Mouse (Mus musculus) ovary, postnatal 10 days (tissue): ENCODE measurements around the gene Ak8.

Experiments used
- DNase-seq: peaks from one replicate; pipeline ENCODE4 v3.0.0; 2022; ENCODE audit warnings: low spot score

The Ak8 gene

DNA sequence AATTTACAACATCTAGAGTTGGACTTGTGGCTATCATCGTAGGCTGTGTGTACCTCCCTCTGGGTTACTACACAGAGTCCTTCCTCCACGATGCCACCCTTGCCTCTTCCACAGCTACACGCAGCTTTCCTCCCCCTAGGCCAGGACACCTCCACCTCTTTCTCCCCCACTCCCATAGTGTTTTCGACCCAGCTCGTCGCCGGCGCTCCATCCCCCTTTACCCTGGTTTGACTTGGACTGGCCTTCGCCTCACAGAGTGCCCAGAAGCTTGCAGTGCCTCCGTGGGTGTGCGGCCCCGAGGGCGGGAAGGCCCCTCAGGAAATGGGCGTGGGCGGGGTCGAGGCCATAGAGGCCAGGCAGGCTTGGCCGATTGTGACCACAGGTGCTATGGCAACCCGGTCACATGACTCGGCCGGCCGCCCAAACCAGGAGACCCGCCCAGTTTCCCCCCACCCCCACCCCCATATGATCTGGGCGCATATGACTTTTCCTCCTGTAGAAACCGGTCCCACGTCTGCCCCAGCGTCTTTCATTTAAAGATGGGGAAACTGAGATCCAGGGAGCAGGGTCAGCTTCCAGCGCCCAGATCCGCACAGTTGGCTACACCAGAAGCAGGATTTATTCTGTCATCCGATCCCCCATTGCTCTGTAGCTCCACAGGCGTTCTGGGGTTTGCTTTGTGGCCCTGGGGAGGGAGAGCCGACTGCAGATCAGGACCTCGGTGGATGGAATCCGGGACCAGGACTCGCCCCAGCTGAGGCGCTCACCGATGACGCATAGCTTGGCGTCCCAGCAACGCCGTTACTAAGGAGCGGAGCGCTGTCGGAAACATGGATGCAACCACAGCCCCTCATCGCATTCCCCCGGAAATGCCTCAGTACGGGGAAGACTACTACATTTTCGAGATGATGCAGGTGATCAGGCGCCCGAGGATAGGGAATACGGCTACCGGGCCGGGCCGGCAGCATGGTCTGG, at the start of gene Ak8, which contains the start of gene Spaca9:
Gene Ak8, plus strand, starts transcription at position 804 of the 975 bp plus-strand sequence.
Gene Spaca9, minus strand, starts transcription at position 367 of the 975 bp plus-strand sequence.
- DNase-seq: peak; percentile 64

DNA sequence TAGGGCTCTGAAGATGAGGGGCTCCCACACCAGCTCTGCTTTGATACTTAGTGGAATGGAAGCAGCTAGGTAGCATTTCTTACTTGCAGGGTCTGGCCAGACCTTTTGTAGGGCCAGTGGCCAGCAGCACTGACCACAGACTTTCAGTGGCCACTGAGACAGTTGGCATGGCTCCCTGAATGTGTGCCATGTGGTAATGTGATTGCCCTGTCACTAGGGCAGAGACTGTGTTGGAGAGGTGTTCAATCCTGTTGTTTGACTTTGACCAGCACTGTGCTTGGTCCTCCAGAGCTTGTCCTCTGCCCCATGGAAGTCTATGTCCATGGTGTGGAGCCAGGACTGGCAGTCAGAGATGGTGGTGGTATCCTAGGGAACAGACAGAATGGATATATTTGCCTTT, 49.4 kb upstream of the Ak8 start:
- no peak for DNase-seq

DNA sequence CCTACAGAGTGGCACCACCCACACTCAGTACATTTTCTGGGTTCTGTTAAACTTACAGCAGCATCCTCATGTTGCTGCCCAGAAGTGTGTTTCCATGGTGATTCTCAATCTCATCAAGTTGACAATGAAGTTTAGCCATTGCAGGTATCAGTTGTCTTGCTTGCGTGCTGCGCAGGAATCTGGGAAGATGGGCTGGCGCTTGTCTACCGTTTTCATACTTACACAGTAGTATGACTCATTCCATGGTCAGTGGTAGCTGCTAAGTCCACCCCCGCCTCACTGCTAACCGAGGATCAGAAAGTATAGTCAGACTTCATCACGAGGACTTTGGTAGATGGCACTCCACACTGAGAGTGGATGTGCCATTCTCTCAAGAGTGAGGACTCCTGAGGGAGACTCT, 46.6 kb upstream of the Ak8 start:
- DNase-seq: no peak

DNA sequence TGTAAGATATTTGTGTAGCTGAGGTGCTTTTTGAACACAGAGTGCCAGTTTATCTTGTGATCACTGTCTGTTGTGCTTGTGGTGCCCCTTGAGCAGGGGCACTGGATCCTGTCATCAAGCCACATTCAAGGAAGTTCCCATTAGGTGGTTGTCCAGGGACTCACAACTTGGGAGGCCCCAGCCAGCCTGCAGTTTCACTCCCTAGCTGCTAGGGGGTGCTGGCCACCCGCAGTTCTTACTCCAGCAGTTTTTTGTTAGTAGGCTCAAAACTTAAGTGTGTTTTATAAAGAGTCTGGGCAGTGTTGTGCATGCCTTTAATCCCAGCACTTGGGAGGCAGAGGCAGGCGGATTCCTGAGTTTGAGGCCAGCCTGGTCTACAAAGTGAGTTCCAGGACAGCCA, 45.7 kb upstream of the Ak8 start:
- no peak for DNase-seq

DNA sequence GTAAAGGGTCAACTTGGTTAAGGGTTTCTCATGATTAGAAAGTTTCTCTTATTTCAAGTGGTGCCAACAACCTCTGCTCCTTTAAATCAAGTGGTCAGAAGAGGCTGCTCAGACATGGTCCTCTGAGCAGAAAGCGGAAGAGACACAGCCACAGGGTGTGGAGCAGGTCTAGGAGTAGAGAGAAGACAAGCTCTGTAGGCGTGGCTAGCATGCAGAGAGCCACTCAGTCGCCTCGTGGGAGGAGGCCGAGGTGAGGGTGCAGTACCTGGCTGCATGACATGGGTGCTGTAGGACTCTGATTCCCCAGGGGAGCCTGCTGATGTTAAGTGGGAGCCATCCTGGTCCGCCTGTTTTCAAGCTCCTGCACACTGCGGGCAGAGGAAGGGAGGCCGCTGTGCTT, 43.7 kb upstream of the Ak8 start:
- no peak for DNase-seq

DNA sequence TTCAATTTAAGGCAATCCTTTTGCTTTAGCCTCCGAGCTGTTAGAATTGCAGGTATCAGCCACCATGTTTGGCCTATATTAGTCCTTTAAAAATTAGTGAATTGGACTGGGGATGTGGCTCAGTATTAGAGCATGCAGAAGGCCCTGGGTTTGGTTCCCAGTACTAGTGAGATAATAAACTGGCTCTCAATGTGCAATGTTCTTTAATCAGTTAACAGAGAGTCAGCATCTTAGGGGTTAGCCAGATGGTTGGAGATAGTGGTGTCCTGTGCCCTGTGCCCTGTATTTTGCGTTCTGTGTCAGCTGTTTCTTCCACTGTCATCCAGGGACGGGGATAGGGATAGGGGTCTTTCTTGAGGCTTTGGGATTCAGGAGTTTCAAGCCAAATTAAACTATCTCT, 37.1 kb upstream of the Ak8 start:
- no peak for DNase-seq

DNA sequence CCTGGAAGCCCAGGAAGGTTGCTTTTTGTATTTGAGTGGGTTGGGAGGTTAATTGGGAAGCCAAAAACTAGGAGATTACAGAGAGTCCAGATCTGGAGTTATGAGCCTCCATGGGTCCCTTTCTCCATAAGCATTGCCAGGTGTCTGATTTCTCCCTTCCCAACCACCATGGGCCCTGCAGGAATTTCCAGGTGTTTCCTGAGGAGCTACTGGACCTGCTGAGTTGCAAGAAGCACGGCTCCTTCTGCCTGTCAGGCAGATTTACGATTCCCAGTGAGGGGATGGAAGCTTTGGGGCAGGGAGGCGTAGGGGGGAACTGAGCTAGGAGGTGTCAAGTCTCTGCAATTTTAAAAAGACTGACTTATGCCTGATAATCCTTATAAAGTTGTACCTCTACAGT, 34.1 kb upstream of the Ak8 start:
- no peak for DNase-seq

DNA sequence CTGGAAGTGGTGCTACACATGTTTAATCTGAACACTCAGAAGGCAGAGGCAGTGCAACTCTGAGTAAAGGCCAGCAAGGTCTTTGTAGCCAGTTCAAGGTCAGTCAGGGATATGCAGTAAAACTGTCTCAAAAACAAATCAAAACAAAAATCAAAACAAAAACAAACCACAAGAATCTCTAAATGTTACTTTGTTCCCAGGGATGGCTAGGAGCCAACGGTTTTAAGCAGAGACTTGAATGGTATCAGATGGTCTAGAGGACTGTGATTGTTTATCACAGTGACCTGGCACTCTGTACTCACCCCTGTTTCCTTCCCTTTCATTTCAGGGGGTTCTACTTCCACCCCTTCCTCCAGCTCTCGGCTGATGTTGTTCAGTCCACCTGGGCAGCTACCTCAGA, 28.5 kb upstream of the Ak8 start:
- DNase-seq: no peak

DNA sequence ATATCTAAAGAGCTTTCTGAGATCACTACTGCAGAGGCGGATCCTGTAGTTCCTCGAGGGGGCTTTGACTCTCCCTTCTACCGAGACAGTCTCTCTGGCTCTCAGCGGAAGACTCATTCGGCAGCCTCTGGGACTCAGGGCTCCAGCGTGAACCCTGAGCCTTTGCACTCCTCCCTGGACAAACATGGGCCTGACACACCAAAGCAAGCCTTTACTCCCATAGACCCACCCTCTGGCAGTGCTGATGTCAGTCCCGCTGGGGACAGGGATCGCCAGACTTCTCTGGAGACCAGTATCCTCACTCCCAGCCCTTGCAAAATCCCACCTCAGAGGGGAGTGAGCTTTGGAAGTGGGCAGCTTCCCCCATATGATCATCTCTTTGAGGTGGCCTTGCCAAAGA, 24.0 kb upstream of the Ak8 start:
- DNase-seq: no peak

DNA sequence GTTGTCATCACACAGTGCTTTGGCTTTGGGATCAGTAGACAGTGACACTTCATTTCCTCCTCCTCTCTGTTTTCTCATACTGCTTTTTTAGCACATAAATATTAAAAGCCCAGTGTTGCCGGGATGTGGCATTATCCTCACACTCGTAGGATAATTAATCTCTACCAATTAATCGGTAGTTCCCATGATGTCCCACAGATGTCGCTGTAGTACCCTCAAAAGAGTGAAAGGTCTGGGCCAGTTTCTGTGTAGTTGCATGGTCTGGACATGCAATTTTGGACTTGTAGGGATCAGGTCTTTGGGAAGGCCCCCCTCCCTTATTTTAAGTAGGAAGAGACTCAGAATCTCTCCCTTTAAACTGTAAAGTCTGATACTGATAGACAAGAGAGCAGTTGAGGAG, 19.3 kb upstream of the Ak8 start:
- no peak for DNase-seq

DNA sequence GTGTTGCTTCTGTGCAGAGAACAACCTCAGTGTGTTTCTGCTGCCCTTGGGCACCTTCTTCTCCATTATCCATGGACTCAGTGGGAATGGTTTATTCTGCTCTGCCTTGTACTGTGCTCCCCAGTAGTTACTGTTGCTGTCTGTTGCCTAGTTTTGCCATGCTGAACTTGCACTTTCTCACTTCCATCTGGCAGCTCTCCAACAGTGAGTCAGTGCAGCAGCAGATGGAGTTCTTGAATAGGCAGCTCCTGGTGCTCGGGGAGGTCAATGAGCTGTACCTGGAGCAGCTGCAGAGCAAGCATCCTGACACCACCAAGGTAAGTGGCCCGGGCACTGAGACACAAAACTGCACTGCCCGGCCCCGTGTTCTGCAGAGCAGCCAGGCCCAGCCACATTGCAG, 18.2 kb upstream of the Ak8 start:
- DNase-seq: no peak

DNA sequence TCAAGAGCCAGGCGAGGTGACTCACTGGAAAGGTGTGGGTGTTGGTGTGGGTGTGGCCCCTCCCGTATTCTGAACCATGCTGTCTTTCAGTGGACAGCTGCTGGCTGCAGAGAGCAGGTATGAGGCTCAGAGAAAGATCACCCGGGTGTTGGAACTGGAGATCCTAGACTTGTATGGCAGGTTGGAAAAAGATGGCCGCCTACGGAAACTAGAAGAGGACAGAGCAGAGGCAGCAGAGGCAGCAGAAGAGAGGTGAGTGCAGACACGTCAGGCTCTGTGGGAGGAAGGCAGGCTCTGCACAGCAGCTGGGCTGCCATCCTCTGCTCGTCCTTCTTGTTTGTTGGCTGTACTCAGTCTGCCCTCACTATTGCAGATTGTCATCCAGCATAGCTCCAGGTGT, 14.1 kb upstream of the Ak8 start:
- no peak for DNase-seq

DNA sequence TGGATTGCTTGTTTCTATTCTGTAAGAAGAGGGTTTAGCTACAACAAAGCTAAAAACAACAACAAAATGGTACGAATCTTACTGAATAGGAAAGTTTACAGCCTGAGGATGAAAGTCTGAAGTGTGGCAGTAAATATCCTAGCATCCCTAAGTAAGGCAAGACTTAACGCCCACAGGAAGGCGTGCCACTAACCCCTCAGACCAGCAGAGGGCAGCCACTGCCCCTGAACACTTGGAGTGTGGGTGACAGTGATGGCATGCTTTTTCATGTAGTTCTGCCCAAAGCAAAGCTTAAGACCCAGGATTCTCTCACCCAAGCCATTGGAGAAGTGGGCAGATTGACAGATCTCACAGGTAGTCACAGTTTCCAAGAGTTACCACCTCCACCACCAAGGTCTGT, 11.5 kb upstream of the Ak8 start:
- DNase-seq: no peak

DNA sequence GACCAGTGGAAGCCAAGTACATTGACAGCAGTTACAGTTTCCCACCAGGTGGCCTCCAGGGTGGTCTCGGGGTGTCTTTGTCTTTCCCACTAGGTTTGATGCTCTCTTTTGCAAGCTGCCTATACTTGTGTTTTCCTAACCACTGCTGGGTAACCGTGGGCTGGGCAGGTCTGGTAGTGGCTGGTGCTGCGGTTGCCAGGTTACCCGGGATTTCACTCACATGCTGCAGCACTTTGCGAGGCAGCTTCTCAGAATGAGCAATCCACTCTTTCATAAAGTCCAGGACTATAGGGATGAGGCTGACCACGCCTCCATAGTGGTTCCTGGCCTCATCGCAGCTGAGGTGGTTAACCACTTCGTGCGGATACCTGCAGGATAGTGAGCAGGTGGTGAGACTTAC, 7.3 kb upstream of the Ak8 start:
- no peak for DNase-seq

DNA sequence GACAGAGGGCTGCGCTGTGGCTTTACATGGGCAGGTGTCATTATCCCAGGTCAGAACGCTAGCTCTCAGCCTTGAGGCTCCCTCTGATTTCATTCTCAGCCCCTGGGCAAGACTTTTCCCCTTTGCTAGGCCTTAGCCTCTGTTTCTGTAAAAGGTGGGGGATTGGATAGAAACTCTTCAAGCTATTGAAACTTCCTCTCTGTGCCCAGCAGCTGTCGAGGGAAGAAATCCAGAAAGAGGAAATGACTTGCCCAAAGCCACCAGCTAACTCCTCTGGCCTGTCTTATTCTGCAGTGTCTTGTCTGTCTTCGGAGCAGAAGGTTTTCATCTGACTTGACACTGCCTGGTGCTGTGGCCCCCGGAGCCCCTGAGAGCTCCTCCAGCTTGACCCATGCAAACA, 1.4 kb upstream of the Ak8 start:
- no peak for DNase-seq

DNA sequence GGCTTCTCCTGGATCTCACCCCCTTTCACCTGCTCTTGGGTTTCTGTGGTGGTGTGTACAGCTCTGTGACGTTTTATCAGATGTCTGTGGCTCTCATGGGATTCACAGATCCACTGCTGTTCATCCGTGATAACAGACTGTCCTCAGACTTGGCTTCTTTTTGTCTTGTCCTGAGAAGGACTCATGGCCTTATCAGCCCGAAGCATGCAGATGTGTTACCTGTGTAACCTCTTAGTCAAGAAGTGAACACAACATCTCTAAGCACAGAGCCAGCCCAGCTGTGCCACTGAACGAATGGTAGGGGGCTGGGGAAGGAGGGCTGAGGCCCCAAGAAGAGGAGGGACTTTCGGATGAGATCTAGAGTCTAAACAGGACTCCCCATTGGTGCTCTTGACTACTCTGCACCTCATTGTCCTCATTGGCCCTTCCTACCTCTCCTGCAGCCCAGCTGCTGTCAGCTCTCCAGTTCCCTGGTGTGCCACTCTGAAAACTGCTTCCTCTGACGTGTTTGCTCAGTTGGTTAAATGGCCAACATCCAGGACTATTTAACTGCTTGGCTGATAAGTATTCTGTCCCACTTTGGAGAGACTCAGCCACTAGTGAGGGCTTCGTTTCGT, 1.8 kb downstream of the Ak8 start:
- no peak for DNase-seq

DNA sequence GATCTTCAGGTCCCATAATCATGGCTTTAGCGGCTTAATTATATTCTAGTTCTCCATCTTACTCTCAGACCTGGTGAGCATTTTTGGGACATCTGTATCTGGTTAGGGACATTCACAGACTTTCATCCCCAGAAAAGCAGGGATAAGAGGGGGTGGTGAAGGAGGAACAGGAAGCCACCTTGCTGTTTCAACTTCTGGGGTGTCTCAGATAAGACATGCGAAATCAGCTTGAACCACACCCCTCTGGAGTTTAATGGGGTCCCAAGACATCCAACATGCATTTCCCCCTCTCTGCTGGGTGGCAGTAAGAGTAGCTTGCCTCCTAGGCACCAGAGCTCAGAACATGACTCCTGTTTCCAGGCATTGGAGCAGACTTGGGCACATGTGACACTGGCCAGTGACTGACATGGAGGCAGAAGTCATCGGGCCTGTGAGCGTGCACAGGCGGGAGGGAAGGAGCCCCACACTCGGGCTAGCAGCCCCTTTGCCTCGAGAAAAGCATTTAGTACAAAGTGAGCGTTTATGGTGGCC, 6.2 kb downstream of the Ak8 start:
- no peak for DNase-seq

DNA sequence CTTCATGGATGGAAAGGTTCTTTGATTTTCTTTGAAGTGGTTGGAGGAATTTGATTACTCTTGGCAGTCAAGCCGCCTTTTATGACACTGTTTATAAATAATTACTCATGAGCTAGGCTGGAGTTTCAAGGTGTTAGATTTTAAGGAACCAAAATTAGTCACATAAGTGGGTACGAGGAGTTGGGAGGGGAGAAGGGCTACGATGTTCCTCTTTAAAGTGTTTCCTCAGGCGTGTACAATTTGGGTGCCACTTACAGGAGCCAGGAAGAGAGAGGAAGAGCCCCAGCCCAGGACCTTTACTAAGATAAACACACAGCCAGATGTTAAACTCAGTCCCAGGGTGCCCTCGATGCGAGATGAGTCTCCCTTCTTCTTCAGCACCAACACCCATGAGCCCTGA, 6.8 kb downstream of the Ak8 start:
- no peak for DNase-seq

DNA sequence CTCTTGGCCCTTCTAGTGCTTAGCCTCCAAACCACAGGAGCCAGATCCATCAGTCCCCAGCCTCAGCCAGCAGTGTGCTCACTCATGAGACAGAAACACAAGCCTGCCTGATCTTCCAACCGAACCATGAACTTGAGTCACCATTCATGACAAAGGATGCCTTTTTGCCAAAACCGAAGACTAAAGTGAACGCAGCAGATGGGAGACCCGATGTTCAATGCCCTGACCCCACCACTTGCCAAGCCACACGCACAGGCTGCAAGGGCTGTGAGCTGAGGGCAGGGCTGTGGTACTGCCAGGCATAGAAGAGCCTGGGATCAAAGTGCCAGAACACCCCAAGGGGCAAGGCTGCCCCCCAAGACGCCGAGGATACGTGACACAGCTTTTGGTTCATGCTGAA, 13.1 kb downstream of the Ak8 start:
- no peak for DNase-seq

DNA sequence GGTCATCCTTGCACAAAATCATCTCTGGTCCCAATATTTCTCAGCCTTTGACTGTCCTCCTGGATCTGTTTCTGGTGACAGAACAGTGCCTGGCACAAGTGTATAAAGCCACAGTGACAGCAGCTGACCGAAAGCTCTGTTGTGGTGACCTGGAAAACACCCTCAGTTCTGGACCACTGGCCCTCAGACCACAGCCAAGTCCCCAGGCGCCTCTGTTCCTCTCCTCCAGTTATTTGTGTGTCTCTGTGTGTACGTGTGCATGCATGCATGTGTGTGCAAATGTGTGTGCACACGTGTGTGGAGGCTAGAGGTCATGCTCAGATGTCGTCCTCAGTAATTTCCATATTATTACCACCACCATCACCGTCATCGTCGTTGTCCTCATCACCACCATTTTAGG, 22.5 kb downstream of the Ak8 start:
- DNase-seq: no peak

DNA sequence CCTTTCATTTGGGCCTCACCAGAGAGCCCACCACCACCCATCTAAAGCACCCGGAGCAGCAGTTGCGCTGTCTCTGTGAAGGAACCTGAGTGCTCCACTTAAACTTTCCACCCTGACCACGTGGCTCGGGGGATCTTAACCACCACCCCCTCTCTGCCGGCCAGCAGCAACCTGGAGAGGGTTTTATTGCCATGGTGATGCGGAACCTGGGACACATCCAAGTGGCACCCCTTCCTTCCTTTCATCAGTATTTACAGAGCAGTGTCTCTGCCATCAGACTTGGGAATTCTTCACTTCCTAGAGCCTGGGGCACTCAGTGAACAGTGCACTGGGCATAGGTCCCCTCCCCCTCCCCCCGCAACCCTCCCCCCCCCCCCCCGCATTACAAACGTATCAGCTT, 23.9 kb downstream of the Ak8 start:
- no peak for DNase-seq

DNA sequence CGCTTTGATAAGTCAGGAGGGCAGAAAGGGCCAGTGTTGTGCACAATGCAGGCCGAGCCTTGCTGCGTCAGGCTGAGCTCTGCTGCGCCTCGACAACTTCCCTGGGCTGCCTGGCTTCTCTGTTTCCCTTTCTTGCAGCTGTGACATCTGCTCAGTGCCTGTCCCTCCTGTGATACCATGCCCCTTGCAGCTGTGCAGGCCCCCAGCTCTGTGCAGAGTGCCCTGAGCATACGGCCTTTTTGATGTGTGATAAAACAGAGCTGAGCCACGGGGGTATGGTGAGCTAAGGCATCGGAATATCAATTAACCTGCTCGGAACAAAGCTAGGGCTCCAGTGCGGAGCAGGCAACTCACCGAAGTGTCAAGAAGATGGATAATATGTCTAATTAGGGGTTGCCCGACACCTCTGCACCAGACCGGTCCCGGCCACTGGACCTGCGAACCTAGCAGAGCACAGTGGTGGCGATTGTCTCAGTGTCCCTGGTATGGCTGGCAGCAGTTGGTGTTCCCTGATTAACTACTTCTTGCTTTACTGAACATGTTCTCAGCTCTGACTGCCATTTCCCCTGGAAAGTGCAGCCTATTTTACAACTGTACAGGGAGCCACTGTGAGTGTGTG, 27.9 kb downstream of the Ak8 start:
- DNase-seq: no peak

DNA sequence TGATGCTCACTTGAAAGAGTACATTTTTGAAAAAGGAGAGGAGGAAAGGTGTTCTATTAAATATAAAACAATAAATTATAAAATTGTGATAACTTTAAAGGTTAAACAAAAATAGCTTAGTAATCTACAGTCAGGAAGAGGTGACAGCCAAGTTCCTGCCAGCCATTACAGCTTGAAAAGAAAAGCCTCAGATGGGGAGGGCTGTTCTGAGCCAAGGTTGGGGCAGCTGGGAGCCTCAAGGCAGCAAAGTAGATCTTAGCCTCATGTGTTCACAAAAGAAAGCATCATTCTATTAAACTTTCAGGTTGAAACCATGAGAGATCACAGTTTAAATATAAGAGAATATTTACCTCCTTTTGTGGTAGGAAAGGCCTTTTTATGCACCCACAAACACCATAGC, 30.7 kb downstream of the Ak8 start:
- no peak for DNase-seq
